Mouse (Mus musculus): ENCODE results near the gene Ipo4.
A peak's percentile ranks its signal among the peaks of the same experiment; 100 is the strongest.

Ipo4 gene

GRCm38 (mm10) chr14:55586149-55586548 is 49.6 kb downstream of the Ipo4 start:
- no peak for DNase-seq

DNA sequence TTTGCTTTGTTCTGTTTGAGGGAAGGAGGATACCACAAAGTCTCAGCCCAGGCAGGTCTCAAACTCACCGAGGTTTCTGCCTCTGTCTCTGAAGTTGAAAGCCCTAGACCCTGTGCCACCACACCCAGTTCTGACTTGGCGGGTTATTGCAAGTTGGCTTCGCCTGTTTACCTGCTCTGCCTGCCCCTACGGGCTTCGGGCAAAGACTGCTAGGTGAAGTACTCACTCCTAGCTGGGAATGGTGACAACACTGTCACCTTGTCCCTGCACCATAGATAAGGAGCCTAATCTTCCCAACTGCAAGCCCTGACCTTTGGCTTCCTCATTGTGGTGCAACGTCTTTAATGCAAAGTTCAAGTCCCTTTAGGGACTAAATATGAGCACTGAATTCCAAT is 50.2 kb downstream of the Ipo4 start:
- DNase-seq = no peak

- DNase-seq = peak; percentile 79 to 85
Measured at GRCm38 (mm10) chr14:55584702-55585565, 50.8 kb downstream of the Ipo4 start, which contains the start of gene Emc9. Emc9 (minus strand) TSS chr14:55585302.

DNA sequence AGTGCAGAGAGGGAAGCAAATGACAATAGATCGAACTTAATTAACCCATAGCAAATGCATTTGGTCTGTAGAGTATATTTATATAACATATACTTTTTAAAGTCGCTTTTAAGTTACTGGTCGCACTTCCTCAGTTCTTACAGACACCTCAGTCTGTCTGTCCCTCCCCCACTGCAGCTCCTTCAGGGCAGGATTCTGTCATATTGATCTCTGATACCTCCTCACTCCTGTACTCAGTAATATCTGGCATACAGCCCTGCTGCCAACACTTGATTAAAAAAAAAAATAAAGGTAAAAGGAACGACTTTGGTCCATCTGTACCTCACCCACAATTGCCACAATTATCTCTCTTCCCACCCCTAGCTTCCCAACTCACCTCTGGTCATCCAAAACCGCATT is 51.5 kb downstream of the Ipo4 start:
- DNase-seq = no peak

GRCm38 (mm10) chr14:55581981-55582681 is 53.6 kb downstream of the Ipo4 start:
- DNase-seq = no peak

GRCm38 (mm10) chr14:55580731-55581130 is 55.0 kb downstream of the Ipo4 start:
- DNase-seq = no peak

GRCm38 (mm10) chr14:55579511-55580496 is 56.0 kb downstream of the Ipo4 start:
- DNase-seq = no peak

DNA sequence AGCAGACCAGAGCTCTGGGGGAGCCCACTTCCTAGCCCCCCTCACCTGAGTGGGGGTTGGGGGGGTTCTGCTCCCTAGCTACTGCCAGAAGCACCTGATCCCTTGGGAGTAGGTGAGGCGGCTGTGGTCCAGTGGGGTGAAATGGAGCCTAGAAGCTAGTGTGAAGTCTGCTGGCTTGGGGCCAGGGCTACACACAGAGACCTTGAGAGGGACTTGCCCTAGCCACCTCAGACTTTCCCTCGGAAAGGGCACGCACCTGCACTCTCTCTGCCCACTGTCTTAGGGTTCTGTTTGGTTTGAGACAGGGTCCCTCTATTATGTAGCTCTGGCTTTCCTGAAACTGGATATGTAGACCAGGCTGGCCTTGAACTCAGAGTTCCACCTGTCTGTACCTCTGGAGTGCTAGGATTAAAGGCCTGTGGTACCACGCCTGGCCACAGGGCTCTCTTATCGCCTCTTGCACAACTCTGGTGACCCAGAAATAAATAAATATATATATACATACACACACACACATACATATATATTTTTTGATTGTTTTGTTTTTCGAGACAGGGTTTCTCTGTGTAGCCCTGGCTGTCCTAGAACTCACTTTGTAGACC is 57.0 kb downstream of the Ipo4 start:
- peak; percentile 71 to 76 for DNase-seq

GRCm38 (mm10) chr14:55577871-55578667 is 57.7 kb downstream of the Ipo4 start, which contains the start of gene Psme1:
Psme1 (plus strand) TSS chr14:55578123.
- peak; percentile 75 to 77 for DNase-seq

- DNase-seq = no peak
Measured at GRCm38 (mm10) chr14:55576376-55576775, 59.4 kb downstream of the Ipo4 start.

DNA sequence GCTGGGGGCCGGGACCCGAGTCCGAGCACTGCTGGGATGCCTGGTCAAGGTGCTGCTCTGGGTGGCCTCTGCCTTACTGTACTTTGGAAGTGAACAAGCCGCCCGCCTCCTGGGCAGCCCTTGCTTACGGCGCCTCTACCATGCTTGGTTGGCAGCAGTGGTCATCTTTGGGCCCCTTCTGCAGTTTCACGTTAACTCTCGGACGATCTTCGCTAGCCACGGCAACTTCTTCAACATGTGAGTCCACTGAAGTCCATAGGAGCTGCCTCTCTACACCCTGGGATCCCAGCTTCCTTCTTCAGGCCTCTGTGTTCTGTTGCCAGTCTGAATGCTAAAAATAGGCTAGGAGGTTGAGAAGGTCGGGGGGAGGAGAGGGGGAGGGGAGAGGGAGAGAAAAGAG is 60.0 kb downstream of the Ipo4 start:
- peak in 1 of 2 experiments; percentile 47 for DNase-seq
